Mouse (Mus musculus): ENCODE measurements around the gene Vmn1r194.
"Not testable (repeated sequence)": the region's sequence is repeated elsewhere in the genome, so short reads cannot be mapped to it uniquely, and the experiment has no call there.

The Vmn1r194 gene

GRCm38 (mm10) chr13:22243915-22244314 lies at the start of gene Vmn1r194:
Vmn1r194 (plus strand) TSS chr13:22244215.
- no peak for DNase-seq (ENCODE audit: low read depth, low spot score)

GRCm38 (mm10) chr13:22223060-22223459 lies 21.0 kb upstream of the Vmn1r194 start, which contains the start of gene Vmn1r193:
Vmn1r193 (minus strand) TSS chr13:22223160.
- not testable (repeated sequence) for DNase-seq (ENCODE audit: low read depth, low spot score)

GRCm38 (mm10) chr13:22270222-22270621 lies 26.2 kb downstream of the Vmn1r194 start, which contains the start of gene Vmn1r195:
Vmn1r195 (plus strand) TSS chr13:22270522.
- not testable (repeated sequence) for DNase-seq (ENCODE audit: low read depth, low spot score)

- DNase-seq (ENCODE audit: low read depth, low spot score): no peak
These were observed 27.7 kb downstream of the Vmn1r194 start for GRCm38 (mm10) chr13:22271721-22272120.

- DNase-seq (ENCODE audit: low read depth, low spot score): no peak
These were observed 40.6 kb downstream of the Vmn1r194 start for GRCm38 (mm10) chr13:22284578-22284977.

GRCm38 (mm10) chr13:22289620-22290019 lies 45.6 kb downstream of the Vmn1r194 start, which contains the start of gene Vmn1r196:
Vmn1r196 (plus strand) TSS chr13:22289920.
- DNase-seq (ENCODE audit: low read depth, low spot score): no peak

Data from embryo, embryonic 11.5 days (tissue).